Mouse (Mus musculus) stomach, postnatal 0 days (tissue): ENCODE data around the gene Acot13.

Source experiments
- CTCF ChIP-seq: IDR thresholded peaks from 2 replicates; pipeline ENCODE4 v1.5.1; 2016; ENCODE audit warnings: antibody characterized with exemption, low read depth, mild to moderate bottlenecking, moderate library complexity
- EP300 ChIP-seq: optimal IDR thresholded peaks from 2 replicates; pipeline ENCODE3; 2016; ENCODE audit warnings: antibody characterized with exemption

GRCm38 (mm10) chr13:24867789-24868188, 36.4 kb upstream of the Acot13 start:
- TF ChIP-seq CTCF: no peak
- no peak for TF ChIP-seq EP300
